Mouse (Mus musculus) kidney, adult 18-20 months (tissue): ENCODE measurements at regions not wholly inside any gene's neighbourhood (a gene's known extent, or its start where the extent isn't known, plus 50 kb on each side); places are given as distances from the start of the nearest gene placed in this dataset.
"Not testable (repeated sequence)": the region's sequence is repeated elsewhere in the genome, so short reads cannot be mapped to it uniquely, and the experiment has no call there.

ENCODE experiments used
- DNase-seq: peaks from one replicate; pipeline ENCODE4 v3.0.0; 2021

- no peak for DNase-seq
Observed at GRCm38 (mm10) chr12:106310585-106311319, 300.7 kb downstream of the Vrk1 start.

DNA sequence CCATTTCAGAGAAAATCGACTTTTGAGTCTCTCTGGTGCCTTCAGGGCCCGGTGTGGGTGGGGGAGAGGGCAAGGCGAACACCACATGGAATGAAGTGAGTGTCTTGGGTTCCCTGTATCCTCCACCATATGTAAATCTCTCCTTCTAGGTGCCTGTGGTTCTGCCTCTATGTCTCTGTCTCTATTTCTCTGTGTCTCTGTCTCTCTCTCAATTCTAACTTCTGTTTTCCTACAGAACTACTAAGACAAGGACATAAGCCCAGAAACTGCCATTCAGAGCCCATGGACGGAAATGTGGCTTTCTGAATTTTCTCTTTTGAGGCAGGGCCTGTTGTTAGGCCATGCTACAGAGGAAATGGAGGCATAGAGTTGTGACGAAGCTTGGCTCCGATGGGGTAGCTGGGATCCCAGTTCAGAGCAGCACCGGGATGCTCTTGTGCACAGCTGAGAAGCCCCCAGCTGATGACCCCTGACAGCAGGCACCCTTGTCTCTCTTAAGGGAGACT, 301.3 kb downstream of the Vrk1 start:
- no peak for DNase-seq

DNA sequence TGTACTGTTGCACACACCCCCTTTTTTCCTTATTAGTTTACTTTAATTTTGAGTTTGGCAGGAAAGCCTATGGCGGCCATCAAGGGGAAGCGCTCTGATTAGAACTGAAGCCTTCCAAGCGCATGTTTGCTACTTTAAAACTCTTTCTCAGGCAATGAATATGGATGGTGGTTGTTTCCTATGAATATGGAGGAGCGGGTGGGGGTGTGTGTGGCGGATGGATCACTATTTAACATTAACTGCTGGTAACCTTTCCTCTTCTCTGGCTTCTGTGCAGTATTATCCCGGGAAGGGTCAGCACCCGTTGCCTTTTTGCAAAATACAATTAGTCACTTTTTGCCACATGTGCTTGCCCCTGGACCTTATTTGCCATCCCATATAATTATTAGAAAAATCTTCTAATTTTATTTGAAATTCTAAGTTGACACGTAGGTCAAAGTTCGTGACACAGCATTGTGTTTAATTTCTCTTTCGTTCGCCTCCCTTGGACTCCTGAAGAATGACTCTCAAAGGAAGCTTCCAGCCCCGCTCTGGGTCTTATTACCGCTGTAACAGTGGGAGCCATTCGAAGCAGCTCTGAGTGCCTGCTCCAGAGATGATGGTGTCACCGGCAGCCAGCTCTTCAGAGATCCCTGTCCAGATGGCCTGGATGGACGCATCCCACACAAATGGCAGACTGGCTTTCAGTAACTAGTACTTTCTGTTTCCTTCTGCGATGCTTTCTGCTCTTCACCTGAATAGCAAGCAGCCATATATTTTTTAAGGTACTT, 302.0 kb downstream of the Vrk1 start:
- DNase-seq, result no peak

DNA sequence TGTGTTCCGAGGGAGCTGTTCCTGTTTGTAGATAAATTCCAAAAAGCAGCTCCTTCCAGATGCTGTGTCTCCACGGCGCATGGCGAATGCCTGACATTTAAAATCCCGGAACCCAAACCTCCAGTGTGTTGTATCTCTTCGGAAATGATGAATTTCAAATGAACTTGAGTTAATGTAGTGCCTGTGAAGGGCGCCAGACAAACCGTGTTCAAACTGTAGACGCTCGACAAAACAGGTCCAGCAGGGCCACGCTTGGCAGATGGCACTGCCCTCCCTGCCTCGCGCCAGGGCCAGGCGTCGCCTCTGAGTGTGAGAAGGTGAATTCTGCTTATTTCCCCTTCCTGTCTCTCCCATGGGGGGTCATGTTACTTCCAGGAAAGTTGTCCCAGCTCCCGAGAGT, 307.7 kb downstream of the Vrk1 start:
- DNase-seq, result no peak

- DNase-seq, result no peak
Observed at GRCm38 (mm10) chr12:106321511-106321910, 311.5 kb downstream of the Vrk1 start.

GRCm38 (mm10) chr12:106326611-106327010, 316.6 kb downstream of the Vrk1 start:
- no peak for DNase-seq

DNA sequence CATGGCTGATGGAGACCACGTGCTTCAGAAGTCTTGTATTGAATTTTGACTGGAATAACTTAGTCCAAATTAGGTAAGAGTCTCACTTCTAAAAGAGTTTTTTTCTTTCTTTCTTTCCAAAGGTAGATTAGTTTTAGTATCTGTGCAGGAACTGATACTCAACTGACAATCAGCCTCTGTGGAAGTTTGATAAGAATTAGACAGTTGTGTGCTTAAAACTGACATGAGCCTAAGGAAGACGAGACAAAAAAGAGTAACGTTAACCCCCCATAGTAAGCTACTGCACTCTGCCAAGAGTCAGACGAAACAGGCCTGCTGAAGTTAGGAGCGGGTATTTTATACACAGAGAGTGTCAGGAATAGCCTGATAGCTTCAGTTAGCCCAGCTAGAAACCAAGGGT, 317.3 kb downstream of the Vrk1 start:
- DNase-seq, result no peak

GRCm38 (mm10) chr12:106357867-106358266, 347.8 kb downstream of the Vrk1 start:
- no peak for DNase-seq

- not testable (repeated sequence) for DNase-seq
Observed at GRCm38 (mm10) chr12:106361646-106362045, 351.6 kb downstream of the Vrk1 start.

GRCm38 (mm10) chr12:106374840-106375375, 364.9 kb downstream of the Vrk1 start:
- no peak for DNase-seq

DNA sequence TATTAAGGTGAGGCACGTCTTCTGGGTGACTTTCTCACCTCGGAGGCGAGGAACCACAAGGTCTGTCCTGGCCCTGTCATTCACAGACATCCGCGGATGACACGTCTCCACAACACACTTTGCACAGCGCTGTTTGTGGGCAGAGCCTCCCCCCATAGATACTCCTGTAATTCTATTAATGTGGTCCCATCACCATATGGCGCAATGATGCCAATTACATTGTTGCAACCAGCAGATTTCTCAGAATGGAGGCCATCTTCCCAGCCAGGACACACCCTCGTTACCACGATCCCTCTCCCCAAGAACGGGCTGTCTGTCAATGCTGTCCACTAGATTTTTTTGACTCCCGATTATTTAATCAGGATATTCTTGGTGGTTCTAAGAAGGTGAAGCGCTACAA, 365.9 kb downstream of the Vrk1 start:
- DNase-seq, result no peak

DNA sequence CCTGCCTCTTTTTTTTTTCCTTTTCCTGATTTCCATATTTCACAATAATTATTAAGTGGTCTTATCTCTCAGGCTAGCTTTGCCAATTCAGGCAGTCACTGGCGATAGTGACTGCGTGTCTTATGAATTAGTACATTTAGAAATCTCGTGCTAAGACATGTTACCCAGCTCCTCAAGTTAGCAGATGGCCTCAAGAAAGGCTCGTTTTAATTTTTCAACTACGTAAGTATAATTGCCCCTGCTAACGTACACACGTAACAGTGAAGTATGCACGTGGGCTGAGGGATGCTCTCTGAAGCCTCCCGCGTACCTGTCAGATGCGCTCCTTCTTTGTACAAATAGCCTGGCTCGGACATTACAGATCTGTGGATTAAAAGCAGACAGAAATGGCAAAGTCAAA, 366.8 kb downstream of the Vrk1 start:
- no peak for DNase-seq

DNA sequence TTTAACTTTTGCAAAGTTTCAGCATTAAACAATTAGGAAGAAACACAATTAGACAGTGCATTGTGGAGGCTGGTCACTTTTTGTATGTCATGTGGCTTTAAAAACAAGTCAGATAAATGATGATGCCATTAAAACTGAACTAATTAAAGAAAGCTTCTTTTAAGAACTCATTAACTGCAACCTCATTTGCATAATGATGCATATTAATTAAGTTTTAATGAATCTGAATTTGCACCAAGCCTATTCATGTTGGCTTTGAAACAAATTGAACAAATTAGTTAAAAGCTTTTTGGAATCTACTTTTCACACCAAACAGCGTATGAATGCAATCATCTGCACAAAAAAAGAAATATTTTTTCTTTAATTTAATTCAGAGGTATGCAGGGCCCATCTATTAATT, 367.3 kb downstream of the Vrk1 start:
- DNase-seq, result no peak

GRCm38 (mm10) chr12:106377761-106378160, 367.7 kb downstream of the Vrk1 start:
- no peak for DNase-seq

DNA sequence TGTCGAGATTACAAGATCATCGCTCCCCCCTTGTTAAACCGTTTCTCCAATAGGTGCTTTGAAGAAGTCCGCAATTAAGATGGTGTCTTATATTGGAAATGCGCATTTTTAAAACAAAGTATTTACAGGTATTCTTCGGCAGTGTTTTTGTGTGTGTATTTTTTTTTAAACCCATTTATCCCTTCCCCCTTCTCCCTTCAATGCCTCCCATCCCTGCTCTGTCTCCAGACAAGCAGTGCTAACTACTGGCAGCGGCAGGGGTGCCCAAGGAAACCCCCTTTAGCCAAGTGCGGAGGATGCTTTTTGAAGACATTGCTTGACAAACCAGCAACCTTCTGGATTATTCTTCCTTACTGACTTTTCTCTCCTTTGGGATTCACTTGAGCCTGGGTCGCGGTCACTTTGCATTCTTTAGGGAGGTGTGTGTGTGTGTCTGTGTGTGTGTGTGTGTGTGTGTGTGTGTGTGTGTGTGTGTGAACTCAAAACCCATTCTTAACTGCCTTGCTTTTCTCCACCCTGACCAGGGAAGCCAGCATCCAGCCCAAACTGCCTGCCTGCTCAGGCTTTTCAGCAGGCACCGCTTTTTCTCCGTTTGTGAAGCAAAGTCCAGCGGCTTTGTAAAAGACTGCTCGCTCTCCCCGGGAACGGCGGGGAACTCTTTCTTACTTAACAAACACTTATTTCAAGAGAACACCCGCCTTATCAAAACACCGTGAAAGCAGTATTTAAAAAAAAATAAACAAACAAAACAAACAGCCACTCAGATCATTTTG, 368.5 kb downstream of the Vrk1 start:
- DNase-seq, result peak; percentile 8

DNA sequence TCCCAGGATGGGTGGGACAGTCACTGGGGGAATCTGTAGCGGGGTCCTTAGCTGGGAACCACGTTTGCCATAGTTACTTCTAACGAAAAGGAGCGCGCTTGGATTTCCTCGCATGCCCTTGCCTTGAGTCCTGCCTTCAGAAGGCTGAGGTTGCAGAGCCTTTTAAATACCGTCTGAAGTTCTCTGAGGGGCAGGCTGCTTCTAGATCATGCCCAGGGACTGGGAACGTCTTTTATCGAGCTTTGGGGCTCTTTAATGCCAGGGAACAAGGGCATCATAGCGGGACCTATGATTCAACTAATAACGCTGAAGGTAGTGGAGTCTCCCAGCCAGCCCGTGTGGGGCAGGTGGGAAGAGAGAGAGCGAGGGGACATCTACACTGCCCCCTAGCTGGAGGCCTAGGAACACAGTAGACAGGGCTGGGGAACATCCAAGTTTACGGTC, 369.1 kb downstream of the Vrk1 start:
- peak; percentile 40 for DNase-seq

GRCm38 (mm10) chr12:106379779-106380178, 369.8 kb downstream of the Vrk1 start:
- DNase-seq, result no peak

- DNase-seq, result no peak
Observed at GRCm38 (mm10) chr12:106381821-106382220, 371.8 kb downstream of the Vrk1 start.

GRCm38 (mm10) chr12:106389214-106389613, 379.2 kb downstream of the Vrk1 start:
- DNase-seq, result no peak

GRCm38 (mm10) chr12:106392316-106392715, 382.3 kb downstream of the Vrk1 start:
- no peak for DNase-seq

GRCm38 (mm10) chr12:106399085-106399484, 389.1 kb downstream of the Vrk1 start:
- DNase-seq, result no peak

- DNase-seq, result no peak
Observed at GRCm38 (mm10) chr12:106411075-106411474, 401.0 kb downstream of the Vrk1 start.

DNA sequence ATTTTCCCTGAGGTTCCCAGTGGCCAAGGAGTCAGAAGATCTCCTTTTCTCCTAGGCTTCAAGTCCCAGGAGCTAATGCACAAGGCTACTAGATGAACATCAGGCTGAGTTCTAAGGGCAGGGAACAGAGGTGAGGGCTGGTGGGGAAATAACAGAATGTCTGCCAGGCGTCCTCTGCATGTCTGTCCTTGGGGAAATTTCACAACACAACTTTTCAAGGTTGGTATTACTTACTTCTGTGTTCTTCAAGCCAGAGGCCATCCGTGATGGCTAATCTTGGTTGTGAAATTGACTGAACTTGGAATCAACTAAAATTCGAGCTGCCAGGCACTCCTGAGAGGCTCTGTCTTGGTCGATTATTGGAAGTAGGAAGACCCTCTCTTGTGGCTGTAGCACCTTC, 416.6 kb downstream of the Vrk1 start:
- DNase-seq, result no peak
